Mouse (Mus musculus): ENCODE results near the gene Nudt21. TPM values are rescaled to one million over a fixed set of nuclear protein-coding genes. Genes with fewer than 3 reads are reported as not detected.

Nudt21 gene
- polyA plus RNA-seq, 1 experiment, result 20.5 TPM

DNA sequence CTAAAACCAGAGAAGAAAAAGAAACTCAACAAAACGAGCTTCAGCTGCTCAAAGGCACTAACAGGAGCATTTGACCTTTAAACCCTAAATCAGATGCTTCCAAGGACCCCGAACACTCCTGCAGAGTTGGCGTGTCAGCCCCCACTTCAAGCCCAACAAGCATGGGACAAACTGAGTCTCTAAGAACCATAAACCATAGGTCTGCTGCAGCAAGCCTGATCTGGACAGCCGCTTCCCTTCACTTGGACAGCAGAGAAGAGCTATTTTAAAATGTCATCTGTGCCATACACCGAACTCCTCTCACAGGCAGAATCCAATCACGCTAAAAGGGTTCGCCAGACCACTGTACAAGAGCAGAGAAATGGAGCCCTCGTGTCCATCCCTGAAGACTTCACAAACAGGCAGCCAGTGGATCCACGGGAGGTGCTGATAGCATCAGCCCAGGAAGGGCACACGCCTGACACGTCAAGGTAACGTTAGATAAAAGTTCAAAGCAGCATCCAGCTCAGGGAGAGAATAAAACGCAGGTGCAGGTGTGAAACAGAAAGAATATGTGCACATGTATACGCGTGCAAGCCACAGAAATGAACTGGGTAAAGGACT is 27.5 kb downstream of the Nudt21 start:
- DNase-seq (ENCODE audit: low read depth, low spot score), result no peak
- WGBS, result 47% methylated on average over 15 of the region's 15 CpGs

DNA sequence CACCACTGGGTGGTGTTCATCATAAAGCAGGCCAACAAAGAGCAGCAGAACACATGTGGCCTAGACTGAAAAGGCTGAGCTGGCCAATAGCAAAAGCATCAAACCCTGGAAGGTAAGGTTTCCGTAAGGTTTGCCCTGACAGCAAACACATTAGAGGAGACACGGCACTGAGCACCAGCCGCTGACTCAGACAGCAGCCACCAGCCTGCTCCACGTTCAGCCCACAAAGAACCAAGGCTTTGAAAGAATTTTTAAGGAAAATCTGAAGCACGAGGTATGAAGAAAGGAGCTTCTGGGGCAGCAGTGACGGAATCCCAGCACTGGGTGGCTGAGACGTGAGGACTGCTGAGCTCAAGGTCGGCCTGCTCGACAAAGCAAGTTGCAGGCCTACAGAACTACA is 32.7 kb downstream of the Nudt21 start:
- WGBS, result 87% methylated on average over 9 of the region's 9 CpGs

DNA sequence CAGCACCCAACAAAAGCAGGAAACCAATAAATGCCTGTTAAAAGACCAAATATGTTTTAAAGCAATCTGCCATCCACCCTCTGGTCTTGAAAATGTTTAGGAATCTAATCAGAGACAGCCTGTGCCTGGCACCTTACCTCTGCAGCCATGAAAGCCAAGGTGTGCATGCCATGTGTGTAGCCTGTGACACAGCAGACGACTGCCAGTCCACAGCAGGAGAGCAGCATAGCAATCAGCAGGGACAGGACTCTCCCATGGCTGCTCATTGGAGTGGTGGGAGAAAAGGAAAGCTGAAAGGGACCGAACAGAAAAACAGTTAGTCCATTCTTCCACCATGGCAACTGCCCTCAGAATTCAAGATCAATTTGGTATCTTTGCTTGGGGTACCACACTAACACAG is 37.9 kb downstream of the Nudt21 start:
- no peak for DNase-seq (ENCODE audit: low read depth, low spot score)
- WGBS, result 96% methylated on average over 2 of the region's 2 CpGs

More for the DNA sequence above, 32.7 kb downstream of the Nudt21 start:
- no peak for DNase-seq (ENCODE audit: low read depth, low spot score)

DNA sequence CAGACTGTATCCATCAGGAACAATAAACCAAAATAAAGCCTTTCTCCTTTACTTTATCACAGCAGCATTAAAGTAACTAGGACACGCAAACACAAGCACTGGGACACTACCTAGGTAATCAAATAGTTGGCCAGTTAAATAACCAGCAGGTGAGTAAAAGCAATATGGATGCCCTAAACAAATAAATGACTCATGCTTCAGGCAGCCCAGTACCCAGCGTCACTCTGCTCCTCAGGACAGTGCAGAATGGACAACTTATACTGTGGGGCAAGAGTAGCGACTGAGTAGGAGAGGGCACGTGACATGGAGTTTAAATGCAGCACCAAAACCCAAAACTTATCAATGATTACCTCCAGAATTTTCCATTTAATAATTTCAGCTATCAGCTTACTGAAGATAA is 47.1 kb downstream of the Nudt21 start:
- 52% methylated on average over 4 of the region's 4 CpGs for WGBS
- DNase-seq (ENCODE audit: low read depth, low spot score), result no peak

DNA sequence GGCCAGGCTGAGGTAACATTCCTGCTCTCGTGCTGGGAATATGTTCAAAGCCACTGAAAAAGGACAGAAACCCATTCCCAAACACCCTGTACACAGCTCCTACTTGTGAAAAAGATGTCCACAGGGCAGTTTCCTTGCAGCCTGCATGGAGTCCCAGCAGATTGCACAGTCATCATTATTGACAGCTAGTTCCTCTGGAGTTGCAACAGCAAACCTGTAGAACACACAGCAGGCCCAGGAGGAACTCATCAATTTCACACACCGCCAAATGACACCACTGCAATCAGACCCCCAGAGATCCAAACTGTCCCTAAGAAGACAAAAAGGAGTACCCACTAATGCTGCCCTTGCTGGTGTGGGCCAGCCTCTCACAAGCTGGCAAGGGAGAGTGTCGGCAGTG is 52.1 kb downstream of the Nudt21 start:
- no peak for DNase-seq (ENCODE audit: low read depth, low spot score)
- WGBS, result 78% methylated on average over 3 of the region's 3 CpGs

DNA sequence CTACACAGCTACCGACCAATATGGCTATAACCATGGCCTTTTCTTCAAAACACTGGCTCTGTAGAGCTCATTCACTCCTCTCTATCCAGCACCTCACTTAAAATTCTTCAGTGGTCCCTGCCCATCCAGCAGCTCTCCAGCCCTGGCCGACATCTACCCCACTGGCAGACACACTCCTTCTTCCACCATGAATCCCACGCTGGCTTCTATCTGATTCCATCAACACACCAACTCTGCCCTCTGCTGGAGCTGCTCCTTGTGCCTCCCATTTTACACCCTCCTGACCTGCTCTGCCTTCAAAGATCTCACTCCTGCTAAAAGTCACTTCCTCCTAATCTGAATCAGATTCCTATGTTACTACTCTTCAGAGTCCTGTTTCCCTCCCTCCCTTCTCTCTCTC is 53.0 kb downstream of the Nudt21 start:
- DNase-seq (ENCODE audit: low read depth, low spot score), result no peak
- 75% methylated on average over 3 of the region's 3 CpGs for WGBS

DNA sequence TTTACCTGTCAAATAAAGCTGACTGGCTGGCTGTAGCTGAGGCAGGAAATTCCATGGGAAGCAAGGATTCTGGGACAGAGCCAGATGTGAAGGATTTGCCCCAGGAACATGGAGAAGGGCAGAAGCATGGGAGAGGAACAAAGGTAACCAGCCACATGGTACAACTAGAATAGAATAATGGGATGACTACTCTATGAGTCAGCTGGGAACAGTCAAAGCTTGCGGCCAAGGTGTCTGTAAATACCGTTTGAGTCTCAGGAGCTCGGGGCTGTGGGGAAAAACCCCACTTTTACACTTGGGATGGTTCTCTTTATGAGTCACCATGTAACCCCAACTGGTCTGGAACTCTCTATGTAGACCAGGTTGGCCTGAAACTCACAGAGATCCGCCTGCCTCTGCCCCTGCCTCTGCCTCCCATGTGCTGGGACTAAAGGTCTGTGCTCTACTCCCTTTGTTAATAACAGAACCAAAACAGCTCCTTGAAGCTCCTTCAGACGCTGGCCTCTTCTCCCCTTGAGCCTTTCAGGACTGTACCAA is 55.1 kb downstream of the Nudt21 start:
- 74% methylated on average over 5 of the region's 5 CpGs for WGBS
- no peak for DNase-seq (ENCODE audit: low read depth, low spot score)

DNA sequence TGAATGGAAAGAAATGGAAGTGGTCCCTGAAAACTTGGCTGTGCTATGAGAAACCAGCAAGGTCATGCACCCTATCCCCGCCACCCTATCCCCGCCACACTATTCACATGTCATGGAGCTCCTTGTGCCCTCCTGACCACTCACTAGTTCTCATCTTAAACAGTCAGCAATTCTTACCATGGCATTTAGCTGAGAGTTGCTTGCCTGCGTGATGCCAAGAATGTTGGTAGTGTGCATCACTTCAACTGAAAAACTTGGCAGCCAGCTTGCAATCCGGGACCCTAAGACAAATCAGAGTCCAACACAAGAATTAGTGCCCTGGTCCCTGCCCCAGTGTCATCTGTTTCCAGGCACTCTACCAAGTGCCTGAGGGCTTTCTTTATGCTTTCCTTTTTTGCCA is 56.7 kb downstream of the Nudt21 start:
- no peak for DNase-seq (ENCODE audit: low read depth, low spot score)
- WGBS, result 90% methylated on average over 4 of the region's 4 CpGs

DNA sequence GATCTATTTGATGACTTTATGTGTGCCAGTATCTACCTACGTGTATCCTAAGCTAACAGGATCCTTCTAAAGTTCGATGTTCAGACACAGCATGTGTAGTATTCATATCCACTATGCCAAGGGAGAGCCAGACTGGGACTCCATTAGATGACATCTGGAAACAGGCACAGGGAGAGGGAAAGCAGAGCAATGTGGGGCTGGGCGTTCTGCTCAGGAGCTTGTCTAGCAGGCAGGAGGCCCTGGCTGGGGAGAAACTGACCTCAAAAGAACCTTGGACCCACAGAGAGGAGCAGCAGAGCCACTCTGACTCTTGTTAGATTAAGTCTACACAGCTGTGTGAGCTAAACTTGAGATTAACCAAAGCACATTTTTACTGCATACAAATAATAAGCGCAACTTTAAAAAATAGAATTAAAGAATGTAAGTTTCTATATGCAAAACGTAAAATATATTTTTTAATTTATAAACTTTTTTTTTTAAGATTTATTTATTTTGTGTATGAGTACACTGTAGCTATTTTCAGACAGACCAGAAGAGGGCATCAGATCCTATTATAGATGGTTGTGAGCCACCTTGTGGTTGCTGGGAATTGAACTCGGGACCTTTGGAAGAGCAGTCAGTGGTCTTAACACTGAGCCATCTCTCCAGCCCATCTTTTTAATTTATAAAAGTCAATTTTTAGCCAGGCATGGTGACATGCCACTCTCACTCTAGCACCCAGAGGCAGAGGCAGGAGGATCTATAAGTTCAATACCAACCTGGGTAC is 60.2 kb downstream of the Nudt21 start:
- no peak for DNase-seq (ENCODE audit: low read depth, low spot score)
- WGBS, result 92% methylated on average over 6 of the region's 6 CpGs

DNA sequence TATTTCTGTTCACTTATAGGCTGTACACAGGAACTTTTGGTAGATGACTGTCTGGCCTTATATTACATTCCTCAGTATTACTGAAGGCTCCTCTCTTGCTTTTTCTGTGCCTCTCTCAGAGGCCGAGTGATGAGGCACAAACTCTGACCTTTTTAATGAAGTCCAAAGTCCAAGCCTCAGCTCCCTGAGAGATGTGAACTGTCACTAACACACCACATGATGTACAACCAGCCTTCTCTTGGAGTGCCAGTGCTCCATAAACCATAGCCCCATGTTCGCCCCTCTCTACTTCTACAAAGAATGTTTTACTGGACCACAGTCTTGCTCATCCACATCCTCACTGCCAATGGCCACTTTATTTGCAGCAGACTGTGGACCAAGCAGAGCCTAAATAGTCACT is 61.5 kb downstream of the Nudt21 start:
- 77% methylated on average over 2 of the region's 2 CpGs for WGBS
- DNase-seq (ENCODE audit: low read depth, low spot score), result no peak

DNA sequence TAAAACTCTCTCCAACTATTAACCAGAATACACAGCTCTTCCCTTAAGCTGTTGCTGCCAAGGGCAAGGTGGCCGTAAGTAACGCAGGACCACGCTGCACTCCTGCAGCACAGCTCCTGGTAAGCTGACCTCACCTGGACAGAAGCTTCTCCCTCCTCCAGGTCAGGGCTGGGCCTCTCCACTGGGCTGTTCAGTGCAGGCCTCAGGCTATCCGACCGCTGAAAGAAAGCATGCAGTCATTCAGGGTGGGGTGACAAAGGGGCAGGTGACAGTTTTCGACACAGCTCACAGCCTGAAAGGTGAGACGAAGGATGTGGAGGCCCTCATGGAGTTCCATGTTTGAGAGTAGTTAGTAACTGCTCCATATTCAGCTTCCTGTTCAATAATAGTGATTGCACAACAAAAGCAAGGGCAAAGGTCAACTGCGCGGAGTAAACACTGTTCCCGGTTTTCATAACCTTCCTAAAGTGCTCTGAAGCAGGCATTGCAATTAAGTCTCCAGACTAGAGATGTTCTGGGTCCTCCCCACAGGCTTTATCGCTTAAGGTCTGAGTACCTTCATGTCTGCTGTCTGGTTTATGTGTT is 62.1 kb downstream of the Nudt21 start:
- DNase-seq (ENCODE audit: low read depth, low spot score), result peak; percentile 60
- 34% methylated on average over 11 of the region's 11 CpGs for WGBS

DNA sequence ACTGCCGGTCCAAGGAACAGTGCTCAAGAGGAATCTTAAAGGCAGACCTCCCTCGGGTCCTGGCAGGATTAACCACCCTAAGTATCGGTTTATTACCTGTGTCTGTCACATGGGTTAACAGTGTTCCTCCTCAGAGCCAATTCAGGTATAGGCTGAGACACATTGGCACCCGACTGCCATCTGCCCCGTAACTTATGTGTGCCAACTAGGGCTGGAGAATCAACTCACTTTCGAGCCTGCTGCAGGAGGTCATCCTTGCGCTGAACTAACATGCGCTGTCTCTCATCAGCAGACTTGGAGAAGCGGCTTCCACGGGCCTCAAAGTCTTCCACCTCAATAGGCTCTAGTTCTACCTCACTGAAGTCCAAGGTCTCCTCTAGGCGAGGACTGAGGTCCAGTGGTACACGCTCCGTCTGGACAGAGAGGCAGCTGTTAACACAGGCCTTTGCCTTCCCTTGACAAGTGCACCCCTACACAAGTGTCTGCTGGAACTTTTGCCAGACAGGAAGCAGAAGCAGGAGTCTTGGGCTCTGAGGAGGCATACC is 62.9 kb downstream of the Nudt21 start:
- DNase-seq (ENCODE audit: low read depth, low spot score), result no peak
- WGBS, result 73% methylated on average over 13 of the region's 13 CpGs

DNA sequence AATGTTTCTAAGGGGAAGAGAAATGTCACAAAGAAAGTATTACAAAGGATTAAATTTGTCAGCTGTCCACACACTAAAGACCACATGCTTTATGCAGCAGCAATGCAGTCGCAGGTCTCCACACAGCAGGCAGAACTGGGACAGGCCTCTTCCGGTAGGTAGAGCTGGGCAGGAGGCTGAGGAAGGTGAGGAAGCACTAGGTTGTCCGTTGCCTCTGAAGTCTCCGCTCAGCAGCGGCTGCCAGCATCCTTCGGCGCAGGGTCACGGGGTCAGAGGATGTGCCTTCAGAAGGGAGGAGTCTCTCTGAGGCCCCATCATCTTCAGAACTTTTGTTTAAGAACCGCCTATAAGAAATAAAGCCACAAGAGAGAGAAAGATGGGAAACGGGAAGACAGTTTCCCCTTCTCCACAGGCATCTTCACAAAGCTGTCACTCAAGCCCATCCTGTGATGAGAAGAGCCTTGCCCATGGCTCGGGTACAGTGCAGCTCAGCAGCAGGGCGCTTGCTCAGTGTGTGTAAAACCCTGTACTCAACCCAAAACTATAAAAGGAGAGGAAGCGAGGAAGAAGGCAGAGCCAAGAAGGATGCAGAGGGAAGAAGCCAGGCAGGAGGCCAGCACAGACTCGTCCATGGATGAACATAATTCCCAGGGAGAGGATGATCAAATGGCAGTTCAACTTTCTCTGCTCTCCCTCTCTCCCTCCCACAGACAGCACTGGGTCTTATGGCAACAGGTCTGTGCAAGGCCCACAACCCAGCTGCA is 63.7 kb downstream of the Nudt21 start:
- DNase-seq (ENCODE audit: low read depth, low spot score), result no peak
- 88% methylated on average over 14 of the region's 14 CpGs for WGBS

DNA sequence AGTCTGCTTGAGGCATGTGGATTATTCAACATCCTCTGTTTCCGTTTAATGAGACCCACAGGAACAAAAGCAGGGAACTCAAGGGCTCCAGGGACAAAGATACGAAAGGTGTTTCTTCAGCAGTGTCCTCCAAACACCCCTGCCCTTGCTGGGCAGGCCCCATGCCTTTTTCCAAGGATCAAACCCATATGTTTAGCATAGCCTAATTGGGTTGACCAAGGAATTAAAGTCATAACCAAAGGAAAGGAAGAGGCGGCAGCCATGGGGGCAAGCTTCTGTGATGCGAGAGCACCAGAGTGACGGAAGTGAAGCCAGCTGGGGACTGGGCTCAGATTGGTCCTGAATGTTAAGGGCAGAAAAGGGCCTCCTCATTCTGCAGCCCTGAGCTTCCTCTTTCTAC is 64.6 kb downstream of the Nudt21 start:
- no peak for DNase-seq (ENCODE audit: low read depth, low spot score)
- 94% methylated on average over 5 of the region's 5 CpGs for WGBS

DNA sequence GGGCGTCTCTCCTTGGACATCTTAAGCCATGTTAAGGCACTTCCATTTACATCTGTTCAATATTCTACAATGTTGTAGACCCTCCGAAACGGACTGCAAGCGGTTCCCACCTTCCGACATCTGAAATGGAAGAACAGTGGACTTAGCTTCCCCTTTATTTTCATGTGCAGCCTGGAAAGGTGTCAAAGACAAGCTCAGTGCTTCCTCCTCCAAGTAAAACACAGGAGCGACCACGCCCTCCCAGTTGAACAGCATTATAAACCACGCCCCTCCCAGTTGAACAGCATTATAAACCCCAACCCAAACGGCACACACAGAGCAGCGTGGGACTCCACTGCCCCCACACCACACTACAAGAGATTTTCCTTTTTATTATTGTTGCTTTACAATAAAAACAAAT is 65.4 kb downstream of the Nudt21 start:
- DNase-seq (ENCODE audit: low read depth, low spot score), result peak; percentile 48
- WGBS, result 53% methylated on average over 10 of the region's 10 CpGs

DNA sequence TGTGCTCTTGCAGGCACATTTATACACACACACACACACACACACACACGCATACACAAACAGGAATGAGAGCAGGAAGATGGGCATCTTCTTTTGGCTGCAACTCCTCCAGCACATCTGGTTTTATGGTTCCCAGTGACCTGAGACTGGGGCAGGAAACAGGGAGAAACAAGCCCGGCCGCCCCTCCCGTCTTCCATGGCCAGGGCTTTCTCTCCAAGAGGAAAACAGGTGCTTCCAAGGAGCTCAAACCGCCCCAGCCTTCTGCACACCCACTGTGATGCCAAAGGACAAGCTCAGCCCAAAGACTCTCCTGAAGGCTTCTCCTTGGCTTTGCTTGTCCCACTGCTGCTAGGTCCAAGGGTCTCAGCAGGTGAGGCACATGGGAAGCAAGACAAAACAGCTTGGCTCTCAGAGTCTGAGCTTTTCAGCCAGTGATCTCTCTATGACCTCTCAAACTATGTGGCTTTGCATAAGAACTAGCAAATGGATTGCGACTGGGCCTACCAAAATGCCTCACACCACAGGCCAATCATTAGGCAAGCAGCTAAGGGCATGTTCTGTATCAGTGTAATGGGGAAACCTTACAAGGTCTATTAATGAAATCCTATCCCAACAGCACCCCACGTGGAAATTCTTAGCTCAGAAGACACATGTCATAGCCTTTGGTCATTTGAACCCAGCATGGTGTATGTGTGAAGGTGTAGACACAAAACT is 67.0 kb downstream of the Nudt21 start:
- DNase-seq (ENCODE audit: low read depth, low spot score), result no peak
- WGBS, result 52% methylated on average over 7 of the region's 7 CpGs

DNA sequence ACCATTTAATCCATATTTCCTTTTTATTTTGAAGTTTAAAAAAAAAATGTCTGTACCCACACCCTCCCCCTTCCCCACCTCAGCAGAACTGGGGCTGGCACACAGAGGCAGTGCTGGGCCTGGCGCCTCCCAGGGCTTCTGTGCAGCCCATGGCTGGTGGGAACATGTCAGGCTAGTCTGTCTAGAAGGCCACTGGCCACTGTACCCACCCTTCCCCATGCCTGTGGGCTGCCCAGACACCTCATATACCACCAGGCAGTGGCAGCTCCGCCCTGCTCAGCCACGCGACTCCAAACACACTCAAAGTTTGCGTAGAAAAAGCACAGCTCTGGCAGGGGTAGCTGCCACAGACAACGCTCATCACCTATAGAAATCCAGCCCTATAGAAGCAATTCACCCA is 68.5 kb downstream of the Nudt21 start:
- 79% methylated on average over 6 of the region's 6 CpGs for WGBS
- DNase-seq (ENCODE audit: low read depth, low spot score), result no peak
